Mouse (Mus musculus): Measurements from ENCODE around the gene Siah3.

DNA sequence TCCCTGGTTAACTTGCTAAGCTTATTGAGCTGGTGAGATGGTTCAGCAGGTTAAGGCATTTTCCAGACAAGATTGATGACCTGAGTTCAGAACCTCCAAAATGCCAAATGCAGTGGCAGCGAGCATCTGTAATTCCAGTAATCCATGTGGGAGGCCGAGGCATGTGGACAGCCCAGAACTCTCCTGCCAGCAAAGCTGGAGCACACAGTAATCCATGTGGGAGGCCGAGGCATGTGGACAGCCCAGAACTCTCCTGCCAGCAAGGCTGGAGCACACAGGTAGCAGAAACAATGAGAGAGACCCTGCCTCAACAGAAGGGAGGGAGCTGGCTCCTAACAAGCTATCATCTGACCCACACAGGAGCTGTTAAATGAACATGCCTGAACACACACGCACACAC is 13.2 kb downstream of the Siah3 start:
- no peak for TF ChIP-seq ZC3H11A (IDR thresholded peaks at IDR 0.05; ENCODE audit: borderline replicate concordance, low read depth, low read length)
- TF ChIP-seq MAFK (IDR thresholded peaks at IDR 0.05; ENCODE audit: insufficient read depth, low read depth, low read length), result no peak
- no peak for TF ChIP-seq CHD2 (IDR thresholded peaks at IDR 0.05; ENCODE audit: low read depth, low read length)
- TF ChIP-seq HCFC1 (IDR thresholded peaks at IDR 0.05; ENCODE audit: borderline replicate concordance, insufficient read depth, low read length), result no peak
- TF ChIP-seq ZNF384 (IDR thresholded peaks at IDR 0.05; ENCODE audit: low read depth, low read length), result no peak

Measured in ES-E14 (cell line).